Mouse (Mus musculus) lung, postnatal 0 days (tissue): ENCODE measurements around the gene Aspa. TPM values are rescaled to one million over a fixed set of nuclear protein-coding genes. Genes with fewer than 3 reads are reported as not detected.

Experiments
- ATAC-seq: fragments of 200-750 bp; cut with Nextera tagmentation; 2 replicates; pipeline ENCODE4 v1.8.0; 2017; ENCODE audit warnings: moderate library complexity
- DNase-seq: peaks from one replicate; pipeline ENCODE4 v3.0.0-alpha.2; 2016; ENCODE audit warnings: low spot score
- H3K27ac ChIP-seq: fragments of 300-500 bp; sonication (generic); 2 replicates; pipeline ENCODE4 v1.5.1; 2014; ENCODE audit warnings: antibody characterized with exemption, mild to moderate bottlenecking, low read length, mixed read lengths
- H3K27me3 ChIP-seq: fragments of 300-500 bp; sonication (generic); replicated peaks from 2 replicates; pipeline ENCODE4 v1.6.1; 2014; ENCODE audit warnings: low read length, mixed read lengths; ENCODE audit not compliant: insufficient read depth
- H3K36me3 ChIP-seq: fragments of 300-500 bp; sonication (generic); 2 replicates; pipeline ENCODE4 v1.6.1; 2014; ENCODE audit warnings: low read length, mixed read lengths; ENCODE audit not compliant: insufficient read depth
- H3K4me1 ChIP-seq: fragments of 300-500 bp; sonication (generic); 2 replicates; pipeline ENCODE4 v1.6.1; 2014; ENCODE audit warnings: antibody characterized with exemption, low read depth, low read length, mixed read lengths; ENCODE audit not compliant: insufficient read depth
- H3K4me2 ChIP-seq: fragments of 300-500 bp; sonication (generic); replicated peaks from 2 replicates; pipeline ENCODE4 v1.6.1; 2014; ENCODE audit warnings: low read depth, mild to moderate bottlenecking, low read length, moderate library complexity, mixed read lengths
- H3K4me3 ChIP-seq: fragments of 300-500 bp; sonication (generic); 2 replicates; pipeline ENCODE4 v1.5.1; 2014; ENCODE audit warnings: low read depth, low read length
- H3K9ac ChIP-seq: fragments of 300-500 bp; sonication (generic); replicated peaks from 2 replicates; pipeline ENCODE4 v1.6.1; 2014; ENCODE audit warnings: low read depth, mild to moderate bottlenecking
- H3K9me3 ChIP-seq: fragments of 300-500 bp; sonication (generic); 2 replicates; pipeline ENCODE4 v1.6.1; 2016; ENCODE audit warnings: low read length, mixed read lengths
- CTCF ChIP-seq: IDR thresholded peaks from 2 replicates; pipeline ENCODE4 v1.5.1; 2016; ENCODE audit warnings: antibody characterized with exemption, mild to moderate bottlenecking
- EP300 ChIP-seq: IDR thresholded peaks from 2 replicates; pipeline ENCODE4 v1.6.1; 2016; ENCODE audit warnings: antibody characterized with exemption, mild to moderate bottlenecking, control low read depth
- WGBS: fragments of 180-500 bp; shearing (Covaris S2); extraction: QIAGEN DNeasy Blood & Tissue Kit; methylation state at CpG from one replicate; pipeline ENCODE4 v1.1.7; 2014; 5-methylcytosine and 5-hydroxymethylcytosine counted together
- polyA plus RNA-seq: library from polyadenylated mRNA; unstranded; fragments of >200 nt; fragmentation: Nextera tagmentation; extraction: Ambion mirVana; gene quantifications from 2 replicates; pipeline ENCODE4 v1.2.1, GENCODE M21; 2015

Gene Aspa
- 5.3 and 9.0 TPM in 2 replicates for polyA plus RNA-seq

DNA sequence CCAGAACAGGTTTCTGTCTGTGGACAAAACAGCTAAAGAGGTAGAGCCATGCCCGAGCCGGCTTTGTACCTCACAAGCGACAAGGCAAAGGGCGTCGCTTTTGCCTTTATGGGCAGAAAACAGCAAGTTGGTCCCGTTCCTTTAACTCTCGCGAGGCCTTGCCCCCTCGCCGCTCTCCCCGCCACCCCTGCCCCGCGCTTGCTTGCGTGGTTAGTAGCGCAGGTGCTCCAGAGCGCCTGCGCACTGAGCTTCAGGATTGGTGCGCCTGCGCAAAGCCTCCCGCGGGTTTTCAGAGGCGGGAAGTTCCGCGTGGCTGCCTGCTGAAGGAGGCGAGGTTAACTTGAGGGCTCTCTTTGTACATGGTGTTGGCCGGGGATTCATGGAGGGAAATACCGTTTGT, at the start of gene Aspa, which contains the start of the genes Gm49340 and Spata22:
Gene Aspa (minus strand): TSS at position 155 of the 400 bp plus-strand sequence.
Gene Gm49340 (plus strand): TSS at position 300 of the 400 bp plus-strand sequence.
Gene Spata22 (plus strand): TSS at position 300 of the 400 bp plus-strand sequence.
- DNase-seq (no peak), ATAC-seq (no peak)
- 75% methylated on average over 27 of the region's 27 CpGs for WGBS
- H3K4me2 ChIP-seq = no peak within 1 kb of the TSS
- H3K9ac ChIP-seq = no peak within 1 kb of the TSS
- H3K36me3 ChIP-seq = no peaks in the 10 kb centered on the region
- H3K4me3 ChIP-seq = no peak within 1 kb of the TSS
- H3K27ac ChIP-seq = no peak within 1 kb of the TSS
- no peaks in the 10 kb centered on the region for H3K4me1 ChIP-seq
- no peaks in the 10 kb centered on the region for H3K27me3 ChIP-seq
- no peaks in the 10 kb centered on the region for H3K9me3 ChIP-seq
- TF ChIP-seq EP300 (no peak), CTCF (no peak)

DNA sequence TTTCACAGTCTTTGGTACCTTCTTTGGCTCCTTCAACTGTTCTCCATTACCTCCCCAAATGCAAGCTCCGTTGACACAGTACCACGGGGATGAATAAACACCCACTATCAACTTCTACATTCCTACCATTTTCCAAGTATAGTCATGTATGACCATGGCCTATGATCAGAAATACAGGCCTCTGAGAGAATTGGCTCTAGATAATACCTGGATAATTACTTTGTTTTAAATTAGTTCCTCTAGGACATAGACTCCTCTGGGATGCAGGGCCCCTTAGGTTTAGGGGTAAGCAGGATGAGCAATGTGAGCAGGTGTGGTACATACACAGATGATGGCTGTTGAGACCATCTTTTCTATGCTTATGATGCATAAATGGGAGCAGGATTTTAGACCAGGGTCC, 41.5 kb upstream of the Aspa start, which contains the start of gene Olfr376:
Gene Olfr376 (plus strand): TSS at position 301 of the 400 bp plus-strand sequence.
- H3K4me3 ChIP-seq = no peak within 1 kb of the TSS
- no peak for DNase-seq
- WGBS = 83% methylated on average over 2 of the region's 2 CpGs
- no peak for ATAC-seq
- H3K4me2 ChIP-seq = no peak within 1 kb of the TSS
- H3K27me3 ChIP-seq = no peaks in the 10 kb centered on the region
- no peak within 1 kb of the TSS for H3K27ac ChIP-seq
- H3K9me3 ChIP-seq = no peaks in the 10 kb centered on the region
- TF ChIP-seq EP300 (no peak), CTCF (no peak)
- no peak within 1 kb of the TSS for H3K9ac ChIP-seq
- no peaks in the 10 kb centered on the region for H3K4me1 ChIP-seq
- no peaks in the 10 kb centered on the region for H3K36me3 ChIP-seq

DNA sequence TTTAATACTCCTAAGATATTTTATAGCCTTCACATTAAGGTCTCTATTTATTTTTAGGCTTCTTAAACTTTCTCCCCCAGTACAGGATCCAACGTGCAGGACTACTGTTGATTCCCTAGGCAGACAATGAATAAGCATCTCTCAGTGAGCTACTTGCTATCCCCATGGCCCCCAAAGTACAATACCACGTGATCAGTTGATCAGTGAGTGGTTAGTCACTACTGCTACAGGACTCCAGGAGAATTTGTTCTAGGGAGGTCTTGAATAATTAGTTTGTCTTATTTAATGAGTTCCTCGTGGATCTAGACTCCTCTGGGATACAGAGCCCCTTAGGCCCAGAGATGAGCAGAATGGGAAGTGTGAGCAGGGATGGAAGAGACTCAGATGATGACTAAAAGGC, 21.1 kb upstream of the Aspa start, which contains the start of gene Olfr20:
Gene Olfr20 (plus strand): TSS at position 301 of the 400 bp plus-strand sequence.
- WGBS = 33% methylated on average over 3 of the region's 3 CpGs
- no peaks in the 10 kb centered on the region for H3K27me3 ChIP-seq
- no peaks in the 10 kb centered on the region for H3K4me1 ChIP-seq
- H3K9ac ChIP-seq = no peak within 1 kb of the TSS
- no peak for DNase-seq
- no peak within 1 kb of the TSS for H3K4me3 ChIP-seq
- no peak for ATAC-seq
- H3K36me3 ChIP-seq = no peaks in the 10 kb centered on the region
- no peak within 1 kb of the TSS for H3K4me2 ChIP-seq
- H3K27ac ChIP-seq = no peak within 1 kb of the TSS
- no peaks in the 10 kb centered on the region for H3K9me3 ChIP-seq
- TF ChIP-seq EP300 (no peak), CTCF (no peak)

DNA sequence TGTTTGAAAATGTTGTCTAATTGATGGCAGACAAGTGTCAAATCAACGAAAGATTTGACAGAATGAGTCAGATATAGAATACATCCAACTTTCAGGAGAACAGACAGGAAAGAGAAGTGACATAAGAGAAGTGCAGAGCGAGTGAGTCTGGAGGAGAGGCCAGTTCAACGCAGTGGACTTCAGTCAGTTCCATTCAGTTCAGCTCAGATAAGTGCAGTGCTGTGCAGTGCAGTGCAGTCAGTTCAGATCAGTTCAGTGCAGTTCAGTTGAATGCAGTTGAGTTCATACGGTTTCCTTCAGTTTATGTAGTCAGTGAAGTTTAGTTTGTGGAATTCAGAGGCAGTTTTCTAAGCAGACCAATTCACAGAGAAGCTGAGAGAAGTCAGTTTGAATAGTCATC, 7.5 kb upstream of the Aspa start:
- Histone ChIP-seq H3K4me1 (no peaks in the 10 kb centered on the region), H3K4me2 (no peak overlapping the region), H3K9ac (no peak overlapping the region), H3K27ac (no peak overlapping the region), H3K27me3 (no peaks in the 10 kb centered on the region), H3K36me3 (no peaks in the 10 kb centered on the region), H3K4me3 (no peak overlapping the region), H3K9me3 (no peaks in the 10 kb centered on the region)
- ATAC-seq (no peak), DNase-seq (no peak)
- no peak for TF ChIP-seq EP300
- TF ChIP-seq CTCF = no peak
- 69% methylated on average over 4 of the region's 4 CpGs for whole genome bisulfite sequencing

DNA sequence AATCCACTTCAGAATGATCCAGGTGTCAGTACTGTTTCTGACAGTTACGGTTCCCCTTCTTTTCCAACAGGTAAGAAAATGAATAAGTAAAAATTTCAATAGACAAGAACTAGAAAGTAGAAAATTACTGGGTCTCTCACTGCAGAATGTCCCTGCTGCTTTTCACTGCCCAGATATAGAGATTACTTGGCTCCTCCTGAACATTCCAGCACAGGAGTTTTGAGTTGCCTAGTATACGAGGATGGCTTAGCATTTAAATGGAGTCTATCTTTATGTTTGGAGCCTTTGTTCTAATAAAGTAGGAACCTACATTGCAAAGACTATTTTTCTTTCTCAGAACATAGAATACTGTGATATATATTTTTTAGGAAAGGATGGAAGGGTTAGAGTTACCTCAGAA, 4.0 kb upstream of the Aspa start:
- H3K4me1 ChIP-seq = no peaks in the 10 kb centered on the region
- no peak overlapping the region for H3K27ac ChIP-seq
- WGBS = 72% methylated on average over 2 of the region's 2 CpGs
- no peak for DNase-seq
- H3K4me2 ChIP-seq = no peak overlapping the region
- no peaks in the 10 kb centered on the region for H3K36me3 ChIP-seq
- no peak overlapping the region for H3K9ac ChIP-seq
- H3K9me3 ChIP-seq = no peaks in the 10 kb centered on the region
- no peaks in the 10 kb centered on the region for H3K27me3 ChIP-seq
- ATAC-seq = no peak
- TF ChIP-seq CTCF (no peak), EP300 (no peak)
- no peak overlapping the region for H3K4me3 ChIP-seq

DNA sequence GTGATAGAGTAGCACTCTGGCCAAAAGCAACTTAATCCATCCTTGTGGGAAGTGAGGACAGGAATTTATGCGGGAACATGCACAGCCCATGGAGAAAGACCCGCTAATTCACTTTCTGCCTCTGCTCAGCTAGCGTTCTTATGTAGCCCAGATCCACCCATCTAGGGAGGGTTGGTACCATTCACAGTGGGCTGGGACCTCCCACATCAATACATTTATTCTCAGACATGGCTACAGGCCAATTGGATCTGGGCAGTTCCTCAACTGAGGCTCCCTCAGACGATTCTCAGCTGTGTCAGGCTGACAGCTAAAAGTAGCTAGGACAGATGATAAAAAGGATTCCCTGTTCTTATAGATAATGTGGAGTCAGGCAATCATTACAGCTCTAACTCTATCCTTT, 2.0 kb downstream of the Aspa start:
- Histone ChIP-seq H3K36me3 (no peaks in the 10 kb centered on the region), H3K27ac (no peak overlapping the region), H3K4me3 (no peak overlapping the region), H3K9ac (no peak overlapping the region), H3K4me1 (no peaks in the 10 kb centered on the region), H3K9me3 (no peaks in the 10 kb centered on the region), H3K27me3 (no peaks in the 10 kb centered on the region), H3K4me2 (no peak overlapping the region)
- ATAC-seq (peak; percentile 53; the same call in 1 of the 2 replicates), DNase-seq (peak; percentile 24)
- WGBS = 60% methylated on average over 4 of the region's 4 CpGs
- TF ChIP-seq CTCF (no peak), EP300 (no peak)
